ENCODE assay signal across 16 mouse cellular contexts in genomic region chr2:124430708-124431107, GRCm38 (mm10).
"Had no signal": no experiment of that assay in that cellular context is flagged by ENCODE, and none has a peak within 500 bp of the region (broad histone marks: within the 10 kb centered on the region; RNA-seq: fewer than 3 reads in every experiment).

No protein-coding gene starts in this region.

- DNase-seq: retina, postnatal 1 day; right cerebral cortex, postnatal 14 days; right cerebral cortex, postnatal 25 days; right cerebral cortex, postnatal 4 days; spleen, adult 18-20 months; thymus, adult 18-20 months; thymus, adult 2 months; thymus, postnatal 14 days; thymus, postnatal 25 days; thymus, postnatal 36 days; thymus, postnatal 4 days had no signal

- H3K4me3 ChIP-seq: neural tube, embryonic 12.5 days; neural tube, embryonic 13.5 days; neural tube, embryonic 15.5 days; stomach, embryonic 15.5 days had no signal

- H3K27ac ChIP-seq: neural tube, embryonic 12.5 days; neural tube, embryonic 13.5 days; neural tube, embryonic 15.5 days; stomach, embryonic 15.5 days; stomach, postnatal 0 days had no signal

- H3K4me1 ChIP-seq: neural tube, embryonic 12.5 days; neural tube, embryonic 13.5 days; neural tube, embryonic 15.5 days; stomach, embryonic 15.5 days had no signal
